Mouse (Mus musculus) hindbrain, embryonic 15.5 days (tissue): Measurements from ENCODE around the gene Srgn. TPM values are rescaled to one million over a fixed set of nuclear protein-coding genes. Genes with fewer than 3 reads are reported as not detected.
"Not testable (repeated sequence)": the region's sequence is repeated elsewhere in the genome, so short reads cannot be mapped to it uniquely, and the experiment has no call there.

Source experiments
- ATAC-seq: fragments of 200-750 bp; cut with Nextera tagmentation; 2 replicates; pipeline ENCODE4 v1.8.0; 2017; ENCODE audit warnings: low read depth, moderate number of reproducible peaks, moderate TSS enrichment; ENCODE audit not compliant: low FRiP score
- H3K27ac ChIP-seq: fragments of 300-500 bp; sonication (generic); replicated peaks from 2 replicates; pipeline ENCODE4 v1.5.1; 2015; ENCODE audit warnings: mild to moderate bottlenecking, inconsistent platforms
- H3K27me3 ChIP-seq: fragments of 300-500 bp; sonication (generic); 2 replicates; pipeline ENCODE4 v1.6.1; 2015; ENCODE audit warnings: control low read depth, inconsistent platforms
- H3K36me3 ChIP-seq: fragments of 300-500 bp; sonication (generic); 2 replicates; pipeline ENCODE4 v1.6.1; 2015; ENCODE audit warnings: control low read depth, inconsistent platforms
- H3K4me1 ChIP-seq: fragments of 300-500 bp; sonication (generic); replicated peaks from 2 replicates; pipeline ENCODE4 v1.6.1; 2015; ENCODE audit warnings: control low read depth, inconsistent platforms
- H3K4me2 ChIP-seq: fragments of 300-500 bp; sonication (generic); 2 replicates; pipeline ENCODE4 v1.6.1; 2015; ENCODE audit warnings: moderate library complexity, mild to moderate bottlenecking, inconsistent platforms
- H3K4me3 ChIP-seq: fragments of 300-500 bp; sonication (generic); 2 replicates; pipeline ENCODE4 v1.5.1; 2015; ENCODE audit warnings: mild to moderate bottlenecking, inconsistent platforms
- H3K9ac ChIP-seq: fragments of 300-500 bp; sonication (generic); 2 replicates; pipeline ENCODE4 v1.6.1; 2015; ENCODE audit warnings: inconsistent platforms
- H3K9me3 ChIP-seq: fragments of 300-500 bp; sonication (generic); 2 replicates; pipeline ENCODE4 v1.6.1; 2016; ENCODE audit warnings: control low read depth, inconsistent platforms
- WGBS: fragments of 180-500 bp; shearing (Covaris S2); methylation state at CpG from one replicate; pipeline ENCODE4 v1.1.7; 2015; 5-methylcytosine and 5-hydroxymethylcytosine counted together
- polyA plus RNA-seq: library from polyadenylated mRNA; unstranded; fragments of >200 nt; fragmentation: Nextera tagmentation; extraction: Ambion mirVana; gene quantifications from 2 replicates; pipeline ENCODE4 v1.2.1, GENCODE M21; 2015

The Srgn gene
- polyA plus RNA-seq, 1 experiment from 2014 or later, result 10.1 TPM

DNA sequence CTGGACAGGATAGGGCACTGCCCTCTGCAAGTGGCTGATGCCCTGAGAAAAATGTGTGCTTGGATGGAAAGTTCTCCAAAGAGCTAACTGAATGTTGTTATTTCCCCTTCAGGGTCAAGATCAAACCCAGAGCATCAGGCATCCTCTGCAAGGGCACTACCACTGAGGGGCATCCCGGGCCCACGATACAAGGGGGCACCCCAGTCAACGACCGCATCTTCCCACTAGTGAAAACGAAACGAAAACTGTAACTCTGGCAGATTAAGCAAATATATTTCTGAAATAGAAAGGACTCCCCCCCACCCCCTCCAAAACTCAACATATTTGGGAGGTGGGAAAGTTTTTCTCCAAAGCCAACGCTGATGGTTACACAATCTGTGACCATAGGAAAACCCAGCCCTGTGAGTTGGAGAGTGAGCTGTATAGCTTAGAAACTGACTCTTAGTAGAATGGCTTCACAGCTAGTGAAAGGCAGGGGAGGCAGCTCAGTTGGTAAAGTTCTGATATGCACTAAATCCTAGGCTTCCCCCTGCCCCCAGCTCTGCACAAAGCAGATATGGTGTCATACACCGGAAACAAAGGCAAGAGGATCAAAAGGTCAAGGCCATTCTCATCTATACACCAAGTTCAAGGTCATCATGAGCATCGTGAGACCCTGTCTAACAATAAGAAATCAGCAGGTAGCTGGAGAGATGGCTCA, 26.2 kb downstream of the Srgn start:
- no peak for ATAC-seq
- Histone ChIP-seq H3K9me3 (no peaks in the 10 kb centered on the region), H3K4me1 (0 out of 2 replicates have a peak, but pooled peaks cover 2% of the 10 kb centered on the region), H3K4me2 (no peak overlapping the region), H3K4me3 (no peak overlapping the region), H3K27me3 (no peaks in the 10 kb centered on the region), H3K27ac (no peak overlapping the region), H3K36me3 (no peaks in the 10 kb centered on the region), H3K9ac (no peak overlapping the region)
- 86% methylated on average over 9 of the region's 9 CpGs for WGBS

DNA sequence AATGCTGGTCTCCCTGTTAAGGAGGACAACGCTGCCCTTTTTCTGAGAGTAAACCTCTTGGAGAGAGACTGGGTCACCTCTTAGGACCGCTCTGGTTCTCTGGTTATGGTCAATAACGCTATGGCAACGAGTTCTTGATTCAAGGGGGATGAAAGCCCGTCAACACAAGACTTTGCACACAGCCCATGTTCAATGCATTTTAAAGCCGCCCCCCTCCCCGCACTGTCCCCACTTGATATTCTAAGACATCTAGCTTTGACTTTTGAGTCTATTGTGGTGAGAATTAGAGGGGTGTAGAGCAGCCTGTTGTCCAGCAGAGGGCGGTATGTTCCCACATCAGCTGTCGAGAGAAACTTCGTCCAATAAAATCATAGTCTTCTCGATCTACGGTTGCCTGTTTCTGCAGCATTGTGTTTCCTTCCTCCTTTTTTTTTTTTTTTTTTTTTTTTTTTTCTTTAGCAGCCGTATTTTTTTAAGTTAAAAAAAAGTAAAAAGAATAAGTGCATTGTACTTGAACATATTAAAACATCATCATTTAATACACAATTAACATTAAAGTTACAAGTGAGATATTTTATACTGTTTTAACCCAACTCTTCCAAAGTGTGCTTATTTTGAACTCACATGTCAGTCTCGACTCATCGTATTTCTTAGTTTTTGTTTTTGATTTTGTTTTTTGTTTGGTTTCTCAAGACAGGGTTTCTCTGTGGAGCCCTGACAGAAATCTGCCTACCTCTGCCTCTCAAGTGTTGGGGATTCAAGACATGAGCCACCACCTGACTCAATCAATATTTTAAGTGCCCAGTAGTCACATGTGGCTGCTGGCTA, 26.9 kb downstream of the Srgn start:
- Histone ChIP-seq H3K36me3 (no peaks in the 10 kb centered on the region), H3K9ac (no peak overlapping the region), H3K9me3 (no peaks in the 10 kb centered on the region), H3K4me2 (peak overlapping the region; percentile 47), H3K4me3 (peak overlapping the region; percentile 19; the same call in 1 of the 2 replicates), H3K27me3 (no peaks in the 10 kb centered on the region), H3K4me1 (0 out of 2 replicates have a peak, but pooled peaks cover 2% of the 10 kb centered on the region), H3K27ac (no peak overlapping the region)
- 25% methylated on average over 15 of the region's 15 CpGs for WGBS
- peak; percentile 69 for ATAC-seq

DNA sequence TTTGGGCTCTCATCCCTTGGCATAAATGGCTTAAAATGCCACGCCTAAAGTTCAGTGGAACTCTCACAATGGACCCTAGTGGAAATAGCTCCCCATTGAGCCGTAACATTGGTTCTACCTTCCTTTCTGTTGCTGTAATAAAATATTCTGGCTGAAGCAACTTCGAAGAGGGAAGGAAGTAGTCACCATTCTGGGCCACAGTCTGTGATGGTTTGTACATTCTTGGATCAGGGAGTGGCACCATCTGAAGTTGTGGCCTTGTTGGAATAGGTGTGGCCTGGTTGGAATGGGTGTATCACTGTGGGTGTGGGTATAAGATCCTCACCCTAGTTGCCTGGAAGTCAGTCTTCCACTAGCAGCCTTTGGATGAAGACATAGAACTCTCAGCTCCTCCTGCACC, 35.6 kb downstream of the Srgn start:
- not testable (repeated sequence) for ATAC-seq, H3K36me3 ChIP-seq, H3K9ac ChIP-seq, H3K4me3 ChIP-seq, H3K27ac ChIP-seq, H3K27me3 ChIP-seq, H3K4me2 ChIP-seq, H3K9me3 ChIP-seq, H3K4me1 ChIP-seq
- 85% methylated on average over 3 of the region's 3 CpGs for WGBS

DNA sequence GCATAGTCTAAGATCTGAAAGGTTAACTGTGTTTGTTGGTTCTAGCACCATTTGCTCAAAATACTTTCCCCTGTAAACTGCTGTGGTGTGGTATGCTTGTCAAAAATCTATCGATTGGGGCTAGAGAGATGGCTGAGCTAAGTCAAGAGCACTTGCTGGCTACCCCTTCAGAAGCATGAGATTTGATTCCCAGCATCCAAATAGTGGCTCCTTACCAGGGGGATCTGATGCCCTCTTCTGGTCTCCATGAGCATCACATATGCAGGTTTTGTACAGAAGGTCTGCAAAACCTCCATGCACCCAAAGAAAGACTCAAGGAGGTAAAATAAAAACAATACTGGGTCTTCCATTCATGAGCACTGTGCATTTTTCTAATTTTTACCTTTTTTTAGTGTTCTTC, 39.0 kb downstream of the Srgn start:
- ATAC-seq, result no peak
- H3K4me3 ChIP-seq, result no peak overlapping the region
- no peak overlapping the region for H3K27ac ChIP-seq
- no peak overlapping the region for H3K9ac ChIP-seq
- H3K4me2 ChIP-seq, result no peak overlapping the region
- no peaks in the 10 kb centered on the region for H3K9me3 ChIP-seq
- WGBS, result 30% methylated on average over 1 of the region's 1 CpGs
- H3K36me3 ChIP-seq, result no peaks in the 10 kb centered on the region
- no peaks in the 10 kb centered on the region for H3K27me3 ChIP-seq
- H3K4me1 ChIP-seq, result peaks cover 21% of the 10 kb centered on the region

DNA sequence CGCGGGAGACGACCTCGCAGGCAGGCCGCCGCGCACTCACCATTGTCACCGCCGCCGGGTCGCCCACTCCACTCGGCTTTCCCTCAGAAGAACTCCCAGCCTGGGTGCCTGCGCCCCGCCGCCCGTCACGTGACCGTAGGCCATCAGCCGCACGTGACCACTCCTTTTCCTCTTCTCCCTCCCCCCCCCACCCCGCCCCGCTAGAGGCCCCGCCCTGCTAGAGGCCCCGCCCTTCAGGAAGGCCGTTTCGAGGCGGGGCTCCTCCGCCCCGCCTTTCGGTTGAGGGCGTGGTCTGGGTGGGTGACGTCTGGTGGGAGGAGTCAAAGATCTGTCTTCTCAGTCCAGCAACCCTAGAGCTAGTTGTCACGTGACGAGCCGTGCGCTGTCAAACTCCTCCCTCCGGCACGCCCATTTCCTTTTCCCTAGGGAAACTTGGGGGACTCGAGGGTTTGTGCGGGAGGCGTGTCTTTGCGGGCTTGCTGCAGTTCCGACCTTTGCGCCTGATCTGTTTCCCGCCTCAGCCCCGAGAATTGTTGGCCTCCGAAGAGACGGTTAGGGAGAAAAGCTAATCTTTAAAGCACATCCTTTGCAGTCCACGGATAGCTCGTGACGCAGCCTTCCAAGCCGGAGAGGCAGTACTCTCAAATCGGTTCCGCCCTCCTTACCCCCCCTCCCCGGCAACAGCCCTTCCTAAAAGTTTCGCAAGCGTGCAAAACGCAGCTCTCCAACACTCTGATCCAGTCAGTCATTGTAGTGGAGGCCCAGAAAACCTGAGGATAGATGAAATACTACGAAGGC, 40.4 kb downstream of the Srgn start, which contains the start of gene Vps26a:
Vps26a (minus strand) TSS at position 188 of the 798 bp plus-strand sequence.
- under 1% methylated on average over 59 of the region's 59 CpGs for WGBS
- peak within 1 kb of the TSS; percentile 91 for H3K9ac ChIP-seq
- peak within 1 kb of the TSS; percentile 88 for H3K27ac ChIP-seq
- H3K4me1 ChIP-seq, result peaks cover 21% of the 10 kb centered on the region
- H3K27me3 ChIP-seq, result no peaks in the 10 kb centered on the region
- ATAC-seq, result peak; percentile 89
- no peaks in the 10 kb centered on the region for H3K36me3 ChIP-seq
- H3K4me3 ChIP-seq, result peak within 1 kb of the TSS; percentile 99
- no peaks in the 10 kb centered on the region for H3K9me3 ChIP-seq
- peak within 1 kb of the TSS; percentile 87 for H3K4me2 ChIP-seq

DNA sequence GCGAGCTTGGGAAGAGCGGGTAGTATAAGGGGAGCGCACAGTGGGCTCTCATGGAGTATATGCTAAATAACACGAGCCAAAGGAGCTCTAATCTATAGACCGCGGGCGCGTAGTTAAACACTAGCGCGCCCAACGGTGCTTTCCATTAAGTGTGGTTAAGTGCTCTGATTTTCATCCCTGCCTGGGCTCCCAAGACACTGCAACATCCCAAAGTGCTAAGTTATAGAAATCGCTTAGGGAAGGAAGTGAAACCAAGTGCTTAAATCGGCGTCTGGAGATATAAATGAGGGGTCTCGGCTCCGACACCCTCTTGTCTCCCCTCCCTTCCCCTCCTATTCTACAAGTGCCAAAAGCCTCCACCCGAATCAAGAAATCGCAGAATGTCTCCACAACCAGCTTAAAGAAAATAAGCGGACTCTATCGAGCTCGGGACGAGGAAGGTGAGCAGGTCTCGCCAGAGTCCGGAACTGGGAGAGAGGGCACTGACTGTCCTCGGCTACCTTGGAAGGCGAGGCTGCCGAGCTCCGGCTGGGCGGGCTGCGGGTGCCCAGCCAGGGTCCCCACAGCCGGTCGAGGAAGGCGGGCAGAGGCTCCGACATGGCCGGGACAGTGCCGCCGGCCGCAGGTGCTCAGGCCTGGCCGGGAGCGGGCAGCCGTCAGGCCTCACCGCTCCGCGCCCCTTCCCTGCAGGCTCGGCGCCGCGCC, 41.2 kb downstream of the Srgn start:
- Histone ChIP-seq H3K9ac (peak overlapping the region; percentile 91), H3K4me2 (peak overlapping the region; percentile 87), H3K4me1 (peaks cover 21% of the 10 kb centered on the region), H3K4me3 (peak overlapping the region; percentile 99), H3K27me3 (no peaks in the 10 kb centered on the region), H3K36me3 (no peaks in the 10 kb centered on the region), H3K9me3 (no peaks in the 10 kb centered on the region), H3K27ac (peak overlapping the region; percentile 88)
- peak; percentile 82 for ATAC-seq
- 0% methylated on average over 48 of the region's 48 CpGs for WGBS

DNA sequence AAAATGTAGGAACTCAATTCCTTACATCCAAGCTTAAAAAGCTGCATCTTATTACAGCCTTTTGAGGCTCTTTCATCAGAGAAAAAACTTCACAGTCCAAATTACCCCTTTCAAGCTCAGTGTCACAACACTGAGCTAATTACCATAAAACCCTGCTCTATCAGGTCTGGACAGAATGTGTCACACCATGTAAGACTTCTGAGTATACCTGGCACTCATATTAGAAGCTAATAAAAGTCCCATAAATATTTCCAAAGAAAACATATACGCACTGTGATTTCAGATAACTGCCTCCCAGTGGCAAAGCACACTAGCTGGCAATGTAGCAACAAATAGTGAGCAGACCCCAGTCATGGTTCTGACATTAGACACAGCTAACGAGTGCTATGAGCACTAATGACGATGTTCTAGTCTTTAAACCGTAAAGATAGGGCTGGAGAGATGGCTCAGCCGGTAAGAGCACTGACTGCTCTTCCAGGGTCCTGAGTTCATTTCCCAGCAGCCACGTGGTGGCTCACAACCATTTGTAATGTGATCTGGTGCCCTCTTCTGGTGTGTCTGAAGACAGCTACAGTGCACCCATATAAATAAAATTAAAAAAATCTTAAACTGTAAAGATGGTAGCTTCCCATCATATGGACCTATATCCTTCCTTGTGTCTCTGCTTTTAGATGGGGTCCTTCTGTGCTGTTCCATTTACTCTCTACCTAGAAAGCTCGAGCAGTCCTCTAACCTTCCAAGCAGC, 46.0 kb downstream of the Srgn start:
- no peak for ATAC-seq
- no peaks in the 10 kb centered on the region for H3K36me3 ChIP-seq
- H3K27ac ChIP-seq, result no peak overlapping the region
- 65% methylated on average over 7 of the region's 7 CpGs for WGBS
- H3K27me3 ChIP-seq, result no peaks in the 10 kb centered on the region
- no peak overlapping the region for H3K9ac ChIP-seq
- H3K9me3 ChIP-seq, result no peaks in the 10 kb centered on the region
- no peak overlapping the region for H3K4me2 ChIP-seq
- H3K4me3 ChIP-seq, result no peak overlapping the region
- H3K4me1 ChIP-seq, result peaks cover 17% of the 10 kb centered on the region

DNA sequence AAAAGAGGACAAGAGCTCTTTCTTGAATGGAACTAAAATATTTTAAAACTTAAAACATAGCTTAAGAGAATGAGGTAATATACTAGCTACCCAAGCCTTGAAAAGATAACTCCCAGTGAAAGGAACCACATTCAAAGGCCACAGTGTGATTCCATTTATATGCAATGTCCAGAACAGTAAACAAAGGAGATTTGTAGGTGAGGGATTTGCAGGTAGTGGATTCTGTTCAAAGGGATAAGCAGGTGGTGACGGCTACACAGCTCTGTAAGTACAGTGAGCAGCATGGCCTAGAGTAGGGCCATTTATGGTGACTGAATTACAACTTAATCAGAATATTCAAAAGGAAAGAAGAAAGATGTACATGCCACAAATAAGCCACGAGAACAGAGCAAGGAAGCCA, 50.3 kb downstream of the Srgn start:
- 71% methylated on average over 2 of the region's 2 CpGs for WGBS
- no peaks in the 10 kb centered on the region for H3K36me3 ChIP-seq
- no peak overlapping the region for H3K4me2 ChIP-seq
- no peak overlapping the region for H3K9ac ChIP-seq
- H3K27me3 ChIP-seq, result no peaks in the 10 kb centered on the region
- no peaks in the 10 kb centered on the region for H3K9me3 ChIP-seq
- ATAC-seq, result no peak
- no peaks in the 10 kb centered on the region for H3K4me1 ChIP-seq
- H3K4me3 ChIP-seq, result no peak overlapping the region
- H3K27ac ChIP-seq, result no peak overlapping the region

DNA sequence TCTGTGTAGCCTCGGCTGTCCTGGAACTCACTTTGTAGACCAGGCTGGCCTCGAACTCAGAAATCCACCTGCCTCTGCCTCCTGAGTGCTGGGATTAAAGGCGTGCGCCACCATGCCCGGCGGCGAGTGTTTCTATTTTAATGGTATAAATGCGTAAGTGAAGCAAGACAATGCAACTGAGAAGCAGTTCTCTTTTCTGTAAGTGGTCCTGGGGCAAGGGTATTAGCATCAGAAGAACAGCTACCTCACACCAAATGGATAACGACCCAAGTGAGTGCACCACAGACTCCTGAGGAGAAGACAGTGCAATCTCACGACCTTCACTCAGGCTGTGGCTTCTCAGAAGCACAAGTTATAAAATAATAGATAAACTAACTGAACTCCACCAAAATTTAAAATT, 52.3 kb downstream of the Srgn start:
- WGBS, result 93% methylated on average over 10 of the region's 10 CpGs
- Histone ChIP-seq H3K4me2 (no peak overlapping the region), H3K4me3 (no peak overlapping the region), H3K36me3 (no peaks in the 10 kb centered on the region), H3K9ac (no peak overlapping the region), H3K9me3 (no peaks in the 10 kb centered on the region), H3K27me3 (no peaks in the 10 kb centered on the region), H3K27ac (no peak overlapping the region), H3K4me1 (no peaks in the 10 kb centered on the region)
- ATAC-seq, result no peak

DNA sequence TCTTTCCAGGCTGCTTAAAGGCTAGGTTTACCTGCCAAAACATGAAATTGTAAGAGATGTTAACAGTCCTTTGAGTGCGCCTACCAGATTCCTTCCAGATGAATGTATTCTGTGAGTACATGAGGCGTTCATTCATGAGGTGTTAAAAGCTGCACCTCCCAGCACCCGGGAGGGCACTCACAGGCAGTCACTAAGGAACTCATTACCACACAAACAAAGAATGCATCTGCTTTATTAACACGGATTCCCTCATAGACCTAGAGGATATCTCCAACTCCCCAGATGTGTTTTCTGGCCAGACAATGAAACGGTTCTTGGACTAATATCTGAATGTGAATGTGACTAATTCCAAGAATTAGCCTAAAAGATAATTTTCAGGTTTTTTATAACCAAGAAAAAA, 56.1 kb downstream of the Srgn start:
- H3K4me3 ChIP-seq, result no peak overlapping the region
- H3K27me3 ChIP-seq, result no peaks in the 10 kb centered on the region
- no peak for ATAC-seq
- no peaks in the 10 kb centered on the region for H3K9me3 ChIP-seq
- H3K27ac ChIP-seq, result no peak overlapping the region
- no peak overlapping the region for H3K9ac ChIP-seq
- no peaks in the 10 kb centered on the region for H3K4me1 ChIP-seq
- H3K4me2 ChIP-seq, result no peak overlapping the region
- 56% methylated on average over 5 of the region's 5 CpGs for WGBS
- peaks cover 7% of the 10 kb centered on the region; the same call in 1 of the 2 replicates for H3K36me3 ChIP-seq

DNA sequence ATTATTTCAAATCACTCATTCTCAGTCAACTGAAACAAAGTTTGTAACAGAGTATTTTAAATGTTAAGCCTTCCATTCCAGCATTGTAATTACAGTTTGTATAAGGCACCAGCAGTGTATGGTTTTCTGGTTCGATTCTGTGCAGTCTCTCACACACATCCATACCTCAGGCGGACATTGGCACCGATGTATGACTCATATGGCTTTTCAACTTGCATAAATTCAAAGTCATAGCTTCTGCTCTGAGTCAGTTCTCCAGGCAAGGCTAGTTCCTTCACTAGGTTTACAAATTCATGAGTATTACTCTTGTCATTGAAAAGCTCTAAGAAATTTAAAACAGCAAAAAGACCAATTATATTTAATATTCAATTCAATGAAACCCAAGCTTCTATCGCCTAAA, 57.5 kb downstream of the Srgn start:
- ATAC-seq, result no peak
- Histone ChIP-seq H3K4me3 (no peak overlapping the region), H3K36me3 (peaks cover 7% of the 10 kb centered on the region; the same call in 1 of the 2 replicates), H3K9me3 (no peaks in the 10 kb centered on the region), H3K27me3 (no peaks in the 10 kb centered on the region), H3K4me2 (no peak overlapping the region), H3K4me1 (no peaks in the 10 kb centered on the region), H3K27ac (no peak overlapping the region), H3K9ac (no peak overlapping the region)
- 96% methylated on average over 4 of the region's 4 CpGs for WGBS
